Comparison of ENCODE assay signal across 10 mouse cellular contexts in the genomic region with DNA sequence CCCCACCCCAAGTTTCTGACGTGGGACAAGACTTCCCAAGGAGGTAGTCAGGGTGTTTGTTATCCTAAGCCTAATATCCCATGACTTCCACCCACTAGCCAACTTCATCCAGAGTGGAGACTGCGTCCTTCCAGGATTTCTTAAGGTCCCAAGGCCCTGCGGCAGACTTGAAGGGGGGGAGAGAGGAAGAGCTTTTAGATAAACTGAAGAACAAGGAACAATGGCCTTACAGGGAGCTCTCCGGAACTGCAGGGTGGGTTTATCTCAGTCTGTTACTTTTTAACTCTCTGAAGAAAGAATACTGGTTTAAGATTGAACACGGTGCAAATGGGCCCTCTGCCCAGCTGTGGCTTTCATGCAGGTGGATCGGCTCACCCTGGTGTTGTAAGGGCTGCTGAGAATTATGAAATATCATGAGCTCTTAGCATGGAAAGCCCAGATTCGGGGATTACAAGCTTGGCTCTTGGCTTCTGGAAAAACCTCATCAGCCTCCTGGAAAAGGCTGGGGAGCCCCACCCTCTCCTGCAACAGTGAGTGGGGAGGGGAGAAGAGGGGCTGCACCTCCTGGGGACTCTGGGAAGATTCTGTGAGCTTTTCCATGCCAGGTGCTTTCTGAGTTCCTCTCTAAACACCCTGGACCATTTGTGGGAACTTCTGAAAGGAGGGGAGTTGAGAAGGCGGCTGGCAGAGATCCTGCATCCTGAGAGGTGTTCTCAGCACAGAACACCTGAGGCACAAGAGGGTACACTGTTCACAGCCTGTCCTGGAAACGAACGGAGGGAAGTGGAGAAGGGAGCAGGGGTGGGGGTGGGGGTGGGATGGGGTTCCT. TPM values are rescaled to one million over a fixed set of nuclear protein-coding genes. Genes with fewer than 3 reads are reported as not detected.
DNase-seq lines count a peak whose midpoint lies in the region; ATAC-seq lines count a peak whose summit lies in the region.
"Had no signal": no experiment of that assay in that cellular context is flagged by ENCODE, and none has a peak within 500 bp of the region (broad histone marks: within the 10 kb centered on the region; RNA-seq: fewer than 3 reads in every experiment).

No protein-coding gene starts in this region.

- H3K4me1 ChIP-seq in forebrain, embryonic 10.5 days, result peaks cover 54% of the 10 kb centered on the region
- H3K4me1 ChIP-seq in forebrain, embryonic 12.5 days, result peaks cover 50% of the 10 kb centered on the region
- H3K4me1 ChIP-seq in midbrain, embryonic 13.5 days (replicated peaks), result peaks cover 48% of the 10 kb centered on the region
- peaks cover 41% of the 10 kb centered on the region for H3K4me1 ChIP-seq in midbrain, embryonic 15.5 days
- H3K4me1 ChIP-seq in stomach, embryonic 14.5 days (ENCODE audit: control insufficient read depth, insufficient read depth, low read length), result peaks cover 39% of the 10 kb centered on the region

- H3K27ac ChIP-seq in forebrain, embryonic 10.5 days, result peak overlapping the region; percentile 60
- H3K27ac ChIP-seq in forebrain, embryonic 12.5 days, result no peak overlapping the region
- no peak overlapping the region for H3K27ac ChIP-seq in midbrain, embryonic 13.5 days
- no peak overlapping the region for H3K27ac ChIP-seq in midbrain, embryonic 15.5 days
- H3K27ac ChIP-seq in stomach, embryonic 14.5 days (ENCODE audit: low read length), result no peak overlapping the region
- H3K27ac ChIP-seq: left cerebral cortex, adult 2 months had no signal

- H3K27me3 ChIP-seq in forebrain, embryonic 10.5 days (ENCODE audit: poor library complexity, severe bottlenecking), result peaks cover 35% of the 10 kb centered on the region
- peaks cover 21% of the 10 kb centered on the region; the same call in 1 of the 2 replicates for H3K27me3 ChIP-seq in forebrain, embryonic 12.5 days
- peaks cover 4% of the 10 kb centered on the region; the same call in 1 of the 2 replicates for H3K27me3 ChIP-seq in midbrain, embryonic 13.5 days
- H3K27me3 ChIP-seq in midbrain, embryonic 15.5 days (replicated peaks), result no peaks in the 10 kb centered on the region
- no peaks in the 10 kb centered on the region for H3K27me3 ChIP-seq in stomach, embryonic 14.5 days (ENCODE audit: control insufficient read depth, insufficient read depth, low read length)

- no peaks in the 10 kb centered on the region for H3K9me3 ChIP-seq in forebrain, embryonic 10.5 days
- H3K9me3 ChIP-seq in forebrain, embryonic 12.5 days, result no peaks in the 10 kb centered on the region
- no peaks in the 10 kb centered on the region for H3K9me3 ChIP-seq in midbrain, embryonic 13.5 days
- no peaks in the 10 kb centered on the region for H3K9me3 ChIP-seq in midbrain, embryonic 15.5 days
- H3K9me3 ChIP-seq in stomach, embryonic 14.5 days (ENCODE audit: control insufficient read depth, low read depth, low read length), result no peaks in the 10 kb centered on the region

- ATAC-seq in forebrain, embryonic 12.5 days (ENCODE audit: low FRiP score), result no peak
- ATAC-seq in midbrain, embryonic 13.5 days, result no peak
- no peak for ATAC-seq in midbrain, embryonic 15.5 days (replicated peaks)
- no peak for ATAC-seq in stomach, embryonic 14.5 days (ENCODE audit: insufficient number of reproducible peaks, insufficient read depth, low FRiP score, low read depth)
- no peak for ATAC-seq in megakaryocyte-erythroid progenitor cell, adult 5-6 weeks (replicated peaks; ENCODE audit: low FRiP score, low TSS enrichment, poor library complexity, severe bottlenecking)

- peaks cover 42% of the 10 kb centered on the region for H3K36me3 ChIP-seq in forebrain, embryonic 10.5 days (replicated peaks)
- peaks cover 28% of the 10 kb centered on the region for H3K36me3 ChIP-seq in forebrain, embryonic 12.5 days (replicated peaks)
- H3K36me3 ChIP-seq in midbrain, embryonic 13.5 days, result peaks cover 38% of the 10 kb centered on the region
- H3K36me3 ChIP-seq in midbrain, embryonic 15.5 days (replicated peaks), result peaks cover 5% of the 10 kb centered on the region
- H3K36me3 ChIP-seq in stomach, embryonic 14.5 days (ENCODE audit: control insufficient read depth, insufficient read depth, low read length), result peaks cover 21% of the 10 kb centered on the region

- no peak overlapping the region for H3K9ac ChIP-seq in forebrain, embryonic 12.5 days
- H3K9ac ChIP-seq in midbrain, embryonic 13.5 days (replicated peaks), result no peak overlapping the region
- no peak overlapping the region for H3K9ac ChIP-seq in midbrain, embryonic 15.5 days
- no peak overlapping the region for H3K9ac ChIP-seq in stomach, embryonic 14.5 days (replicated peaks; ENCODE audit: low read depth, low read length)

- no peak for DNase-seq in forebrain, embryonic 10.5 days (ENCODE audit: extremely low spot score, low spot score)
- peak; percentile 57 for DNase-seq in kidney, postnatal 14 days
- no peak for DNase-seq in cerebellum, postnatal 4 days (ENCODE audit: low spot score in 2 of 2)
- DNase-seq: right cerebral cortex, postnatal 14 days had no signal

- H3K4me2 ChIP-seq in forebrain, embryonic 12.5 days, result no peak overlapping the region
- peak overlapping the region; percentile 83; the same call in 1 of the 2 replicates for H3K4me2 ChIP-seq in midbrain, embryonic 13.5 days (replicated peaks)
- H3K4me2 ChIP-seq in midbrain, embryonic 15.5 days, result no peak overlapping the region
- H3K4me2 ChIP-seq in stomach, embryonic 14.5 days (replicated peaks; ENCODE audit: low read depth, low read length), result peak overlapping the region; percentile 77; the same call in 1 of the 2 replicates

- WGBS in forebrain, embryonic 10.5 days, result 45% methylated on average over 10 of the region's 10 CpGs
- WGBS in forebrain, embryonic 12.5 days, result 55% methylated on average over 10 of the region's 10 CpGs
- 51% methylated on average over 10 of the region's 10 CpGs for WGBS in midbrain, embryonic 13.5 days
- 56% methylated on average over 10 of the region's 10 CpGs for WGBS in midbrain, embryonic 15.5 days
- WGBS in stomach, embryonic 14.5 days, result 35% methylated on average over 10 of the region's 10 CpGs

- H3K4me3 ChIP-seq in forebrain, embryonic 10.5 days, result peak overlapping the region; percentile 49
- H3K4me3 ChIP-seq in forebrain, embryonic 12.5 days (replicated peaks), result no peak overlapping the region
- H3K4me3 ChIP-seq in midbrain, embryonic 13.5 days (replicated peaks), result no peak overlapping the region
- no peak overlapping the region for H3K4me3 ChIP-seq in midbrain, embryonic 15.5 days
- no peak overlapping the region for H3K4me3 ChIP-seq in stomach, embryonic 14.5 days (ENCODE audit: low read depth, low read length)

RNA-seq across cellular contexts. Expression of a gene that starts 38.7 kb away (rescaled TPM):
- 0.12 and 0.41 TPM in 2 replicates for polyA plus RNA-seq in forebrain, embryonic 10.5 days (2016; fragmentation: Nextera tagmentation; extraction: Ambion mirVana)
- 0.26 TPM in 1 of 2 replicates, not detected in the other for polyA plus RNA-seq in forebrain, embryonic 12.5 days (2016; fragmentation: Nextera tagmentation; extraction: Ambion mirVana)
- 0.12 TPM in 1 of 2 replicates, not detected in the other for polyA plus RNA-seq in midbrain, embryonic 13.5 days (2015; fragmentation: Nextera tagmentation; extraction: Ambion mirVana)
- polyA plus RNA-seq in midbrain, embryonic 15.5 days (2015; fragmentation: Nextera tagmentation; extraction: Ambion mirVana), result 0.31 TPM in 1 of 2 replicates, not detected in the other
- polyA plus RNA-seq in stomach, embryonic 14.5 days (2014; fragmentation: Nextera tagmentation; extraction: Ambion mirVana), result 0.07 and 0.77 TPM in 2 replicates
- total RNA-seq in megakaryocyte-erythroid progenitor cell, adult 5-6 weeks (2014; fragmentation: Nextera tagmentation), result not detected in 2 replicates
- not detected in 2 replicates for total RNA-seq in megakaryocyte-erythroid progenitor cell, adult 5-6 weeks (2017)
- total RNA-seq: left cerebral cortex, adult 2 months had no signal

Comparison
In these comparisons a context has a peak if more than half of its experiments do, and no peak if none do; other contexts are left out.
1. H3K4me2 ChIP-seq: peak in midbrain, embryonic 13.5 days (single experiment) and stomach, embryonic 14.5 days (single experiment); none in forebrain, embryonic 12.5 days (single experiment) and midbrain, embryonic 15.5 days (single experiment).